Mouse (Mus musculus) spleen, adult 12 weeks (tissue): ENCODE data around the gene Man1b1.

ENCODE experiments used
- DNase-seq: peaks from one replicate; pipeline ENCODE4 v3.0.0; 2022; ENCODE audit warnings: low spot score

Man1b1 gene

GRCm38 (mm10) chr2:25364313-25364712, 32.2 kb downstream of the Man1b1 start:
- no peak for DNase-seq

- no peak for DNase-seq
Measured at GRCm38 (mm10) chr2:25364761-25365090, 32.6 kb downstream of the Man1b1 start.

GRCm38 (mm10) chr2:25365091-25365761, 33.1 kb downstream of the Man1b1 start, which contains the start of gene Uap1l1:
Uap1l1 (minus strand) TSS chr2:25365682.
- peak; percentile 49 for DNase-seq

GRCm38 (mm10) chr2:25369996-25370395, 37.9 kb downstream of the Man1b1 start:
- DNase-seq, result no peak

GRCm38 (mm10) chr2:25371764-25372643, 39.9 kb downstream of the Man1b1 start, which contains the start of gene Sapcd2:
Sapcd2 (plus strand) TSS chr2:25372321.
- DNase-seq, result peak; percentile 76

GRCm38 (mm10) chr2:25372644-25373391, 40.7 kb downstream of the Man1b1 start:
- DNase-seq, result no peak

GRCm38 (mm10) chr2:25373431-25373830, 41.3 kb downstream of the Man1b1 start:
- DNase-seq, result no peak

GRCm38 (mm10) chr2:25376589-25376988, 44.5 kb downstream of the Man1b1 start:
- no peak for DNase-seq

GRCm38 (mm10) chr2:25384492-25384891, 52.4 kb downstream of the Man1b1 start:
- no peak for DNase-seq

- DNase-seq, result no peak
Measured at GRCm38 (mm10) chr2:25391266-25391665, 59.1 kb downstream of the Man1b1 start.

GRCm38 (mm10) chr2:25394281-25395221, 62.4 kb downstream of the Man1b1 start:
- no peak for DNase-seq

- DNase-seq, result no peak
Measured at GRCm38 (mm10) chr2:25395721-25396596, 63.8 kb downstream of the Man1b1 start, which contains the start of gene Entpd2. Entpd2 (plus strand) TSS chr2:25395874.

GRCm38 (mm10) chr2:25396597-25396983, 64.5 kb downstream of the Man1b1 start:
- DNase-seq, result no peak

GRCm38 (mm10) chr2:25397010-25397409, 64.9 kb downstream of the Man1b1 start:
- no peak for DNase-seq

GRCm38 (mm10) chr2:25398065-25398464, 65.9 kb downstream of the Man1b1 start:
- no peak for DNase-seq

GRCm38 (mm10) chr2:25399051-25399450, 66.9 kb downstream of the Man1b1 start, which contains the start of gene Npdc1:
Npdc1 (plus strand) TSS chr2:25399351.
- DNase-seq, result no peak

GRCm38 (mm10) chr2:25400291-25400690, 68.2 kb downstream of the Man1b1 start:
- DNase-seq, result no peak

- no peak for DNase-seq
Measured at GRCm38 (mm10) chr2:25400764-25401163, 68.6 kb downstream of the Man1b1 start.
